ENCODE assay signal across 15 mouse cellular contexts in genomic region chr6:30551193-30551515, GRCm38 (mm10). TPM values are rescaled to one million over a fixed set of nuclear protein-coding genes. Genes with fewer than 3 reads are reported as not detected.
DNase-seq lines count a peak whose midpoint lies in the region; ATAC-seq lines count a peak whose summit lies in the region.
"Had no signal": no experiment of that assay in that cellular context is flagged by ENCODE, and none has a peak within 500 bp of the region (broad histone marks: within the 10 kb centered on the region; RNA-seq: fewer than 3 reads in every experiment).

No protein-coding gene starts in this region.

- no peak overlapping the region for H3K4me2 ChIP-seq in embryonic facial prominence, embryonic 14.5 days (ENCODE audit: low read depth, low read length)
- H3K4me2 ChIP-seq in hindbrain, embryonic 13.5 days: no peak overlapping the region
- H3K4me2 ChIP-seq in midbrain, embryonic 14.5 days (ENCODE audit: low read length): no peak overlapping the region

- peaks cover 61% of the 10 kb centered on the region for H3K4me1 ChIP-seq in embryonic facial prominence, embryonic 14.5 days (ENCODE audit: control insufficient read depth, insufficient read depth, low read length)
- peaks cover 52% of the 10 kb centered on the region for H3K4me1 ChIP-seq in hindbrain, embryonic 13.5 days (replicated peaks)
- peaks cover 49% of the 10 kb centered on the region for H3K4me1 ChIP-seq in midbrain, embryonic 14.5 days (ENCODE audit: control insufficient read depth, insufficient read depth, low read length)

- H3K4me3 ChIP-seq in embryonic facial prominence, embryonic 14.5 days (ENCODE audit: low read depth, low read length): no peak overlapping the region
- no peak overlapping the region for H3K4me3 ChIP-seq in hindbrain, embryonic 13.5 days
- no peak overlapping the region for H3K4me3 ChIP-seq in midbrain, embryonic 14.5 days (replicated peaks; ENCODE audit: low read depth, low read length)
- H3K4me3 ChIP-seq: intestine, embryonic 15.5 days; liver, embryonic 12.5 days; myocyte had no signal

- H3K27me3 ChIP-seq in embryonic facial prominence, embryonic 14.5 days (replicated peaks; ENCODE audit: control insufficient read depth, insufficient read depth, low read length): no peaks in the 10 kb centered on the region
- no peaks in the 10 kb centered on the region for H3K27me3 ChIP-seq in hindbrain, embryonic 13.5 days
- no peaks in the 10 kb centered on the region for H3K27me3 ChIP-seq in midbrain, embryonic 14.5 days (ENCODE audit: control insufficient read depth, insufficient read depth, low read length)
- H3K27me3 ChIP-seq: intestine, embryonic 15.5 days had no signal

- no peaks in the 10 kb centered on the region for H3K9me3 ChIP-seq in embryonic facial prominence, embryonic 14.5 days (ENCODE audit: control insufficient read depth, low read length)
- H3K9me3 ChIP-seq in hindbrain, embryonic 13.5 days: no peaks in the 10 kb centered on the region
- no peaks in the 10 kb centered on the region for H3K9me3 ChIP-seq in midbrain, embryonic 14.5 days (ENCODE audit: control insufficient read depth, low read length)
- H3K9me3 ChIP-seq: intestine, embryonic 15.5 days; liver, embryonic 12.5 days had no signal

- no peaks in the 10 kb centered on the region for H3K36me3 ChIP-seq in embryonic facial prominence, embryonic 14.5 days (ENCODE audit: control insufficient read depth, insufficient read depth, low read length)
- no peaks in the 10 kb centered on the region for H3K36me3 ChIP-seq in hindbrain, embryonic 13.5 days
- no peaks in the 10 kb centered on the region for H3K36me3 ChIP-seq in midbrain, embryonic 14.5 days (ENCODE audit: control insufficient read depth, insufficient read depth, low read length)
- H3K36me3 ChIP-seq: intestine, embryonic 15.5 days; liver, embryonic 12.5 days had no signal

- DNase-seq in frontal cortex, adult 2 months (ENCODE audit: extremely low spot score in 1 of 2, low spot score in 1 of 2): no peak
- no peak for DNase-seq in embryonic facial prominence, embryonic 14.5 days (ENCODE audit: low spot score)
- DNase-seq in midbrain, embryonic 14.5 days: peak; percentile 45
- DNase-seq in Muller cell, postnatal 12 days (ENCODE audit: inconsistent ontology term): no peak
- DNase-seq in kidney, postnatal 14 days: no peak
- no peak for DNase-seq in heart, adult 18-20 months
- DNase-seq: layer of hippocampus, adult 9-11 months had no signal

- H3K27ac ChIP-seq in embryonic facial prominence, embryonic 14.5 days (replicated peaks; ENCODE audit: low read depth, low read length): peak overlapping the region; percentile 93
- H3K27ac ChIP-seq in hindbrain, embryonic 13.5 days: peak overlapping the region; percentile 87
- H3K27ac ChIP-seq in midbrain, embryonic 14.5 days (replicated peaks; ENCODE audit: low read depth, low read length): peak overlapping the region; percentile 88; the same call in 1 of the 2 replicates
- H3K27ac ChIP-seq: intestine, embryonic 15.5 days; liver, embryonic 12.5 days; stomach, postnatal 0 days had no signal

- peak; percentile 11; the same call in 1 of the 2 replicates for ATAC-seq in frontal cortex, adult (ENCODE audit: low TSS enrichment)
- ATAC-seq in embryonic facial prominence, embryonic 14.5 days (ENCODE audit: low read depth): no peak
- no peak for ATAC-seq in hindbrain, embryonic 13.5 days (ENCODE audit: low FRiP score)
- no peak for ATAC-seq in midbrain, embryonic 14.5 days (ENCODE audit: low FRiP score, low TSS enrichment)
- ATAC-seq: intestine, embryonic 15.5 days; liver, embryonic 12.5 days had no signal

- no peak overlapping the region for H3K9ac ChIP-seq in embryonic facial prominence, embryonic 14.5 days (ENCODE audit: low read depth, low read length)
- H3K9ac ChIP-seq in hindbrain, embryonic 13.5 days: no peak overlapping the region
- no peak overlapping the region for H3K9ac ChIP-seq in midbrain, embryonic 14.5 days (replicated peaks; ENCODE audit: low read length)
- H3K9ac ChIP-seq: intestine, embryonic 15.5 days; liver, embryonic 12.5 days had no signal

RNA-seq across cellular contexts. Expression of gene Cpa2, which starts 9.8 kb away (rescaled TPM):
- polyA plus RNA-seq in frontal cortex, adult 2 months (2012; rRNA removed): 2.7 and 4.3 TPM in 2 replicates
- polyA plus RNA-seq in embryonic facial prominence, embryonic 14.5 days (2014; fragmentation: Nextera tagmentation; extraction: Ambion mirVana): 3.3 and 4.5 TPM in 2 replicates
- polyA plus RNA-seq in hindbrain, embryonic 13.5 days (2015; fragmentation: Nextera tagmentation; extraction: Ambion mirVana): 6.9 and 8.7 TPM in 2 replicates
- polyA plus RNA-seq in midbrain, embryonic 14.5 days (2014; fragmentation: Nextera tagmentation; extraction: Ambion mirVana): 8.5 and 8.7 TPM in 2 replicates
- under 1 TPM in 1 of 2 experiments, not detected in 1; 0.25 TPM for total RNA-seq in heart, adult 18-20 months (2021)
- polyA plus RNA-seq: myocyte had no signal

RNA-seq across cellular contexts. Expression of gene Cpa4, which starts 17.0 kb away (rescaled TPM):
- 0.19 and 0.24 TPM in 2 replicates for polyA plus RNA-seq in frontal cortex, adult 2 months (2012; rRNA removed)
- 3.0 and 3.4 TPM in 2 replicates for polyA plus RNA-seq in embryonic facial prominence, embryonic 14.5 days (2014; fragmentation: Nextera tagmentation; extraction: Ambion mirVana)
- 1.4 and 1.5 TPM in 2 replicates for polyA plus RNA-seq in hindbrain, embryonic 13.5 days (2015; fragmentation: Nextera tagmentation; extraction: Ambion mirVana)
- 0.98 and 1.2 TPM in 2 replicates for polyA plus RNA-seq in midbrain, embryonic 14.5 days (2014; fragmentation: Nextera tagmentation; extraction: Ambion mirVana)
- total RNA-seq in heart, adult 18-20 months (2021): not detected
- total RNA-seq: heart, adult 8-10 months; MEL had no signal

RNA-seq across cellular contexts. Expression of gene Ssmem1, which starts 41.5 kb away (rescaled TPM):
- polyA plus RNA-seq in frontal cortex, adult 2 months (2012; rRNA removed): 0.08 TPM in 1 of 2 replicates, not detected in the other
- polyA plus RNA-seq in embryonic facial prominence, embryonic 14.5 days (2014; fragmentation: Nextera tagmentation; extraction: Ambion mirVana): 0.51 TPM in 1 of 2 replicates, not detected in the other
- polyA plus RNA-seq in hindbrain, embryonic 13.5 days (2015; fragmentation: Nextera tagmentation; extraction: Ambion mirVana): 0.12 and 0.39 TPM in 2 replicates
- polyA plus RNA-seq in midbrain, embryonic 14.5 days (2014; fragmentation: Nextera tagmentation; extraction: Ambion mirVana): 0.38 TPM in 1 of 2 replicates, not detected in the other
- under 1 TPM in 1 of 2 experiments, not detected in 1; 0.41 TPM for total RNA-seq in heart, adult 18-20 months (2021)
- polyA plus RNA-seq: intestine, embryonic 15.5 days; stomach, postnatal 0 days had no signal

RNA-seq across cellular contexts. Expression of gene Tmem209, which starts 41.6 kb away (rescaled TPM):
- 25.1 and 28.2 TPM in 2 replicates for polyA plus RNA-seq in frontal cortex, adult 2 months (2012; rRNA removed)
- polyA plus RNA-seq in embryonic facial prominence, embryonic 14.5 days (2014; fragmentation: Nextera tagmentation; extraction: Ambion mirVana): 31.0 and 36.9 TPM in 2 replicates
- polyA plus RNA-seq in hindbrain, embryonic 13.5 days (2015; fragmentation: Nextera tagmentation; extraction: Ambion mirVana): 29.5 and 33.4 TPM in 2 replicates
- 24.8 and 38.2 TPM in 2 replicates for polyA plus RNA-seq in midbrain, embryonic 14.5 days (2014; fragmentation: Nextera tagmentation; extraction: Ambion mirVana)
- 1 to 10 TPM; 8.5 to 8.6 TPM for total RNA-seq in heart, adult 18-20 months (2021)

RNA-seq across cellular contexts. Expression of gene Cpa5, which starts 59.7 kb away (rescaled TPM):
- polyA plus RNA-seq in frontal cortex, adult 2 months (2012; rRNA removed): 0.04 TPM in 1 of 2 replicates, not detected in the other
- 0.92 and 1.3 TPM in 2 replicates for polyA plus RNA-seq in embryonic facial prominence, embryonic 14.5 days (2014; fragmentation: Nextera tagmentation; extraction: Ambion mirVana)
- polyA plus RNA-seq in hindbrain, embryonic 13.5 days (2015; fragmentation: Nextera tagmentation; extraction: Ambion mirVana): not detected in 2 replicates
- 0.18 TPM in 1 of 2 replicates, not detected in the other for polyA plus RNA-seq in midbrain, embryonic 14.5 days (2014; fragmentation: Nextera tagmentation; extraction: Ambion mirVana)
- not detected for total RNA-seq in heart, adult 18-20 months (2021)
- total RNA-seq: heart, adult 8-10 months; MEL had no signal
- polyA plus RNA-seq: liver, embryonic 12.5 days; myocyte had no signal
